ENCODE assay signal across 14 mouse cellular contexts in the genomic region with DNA sequence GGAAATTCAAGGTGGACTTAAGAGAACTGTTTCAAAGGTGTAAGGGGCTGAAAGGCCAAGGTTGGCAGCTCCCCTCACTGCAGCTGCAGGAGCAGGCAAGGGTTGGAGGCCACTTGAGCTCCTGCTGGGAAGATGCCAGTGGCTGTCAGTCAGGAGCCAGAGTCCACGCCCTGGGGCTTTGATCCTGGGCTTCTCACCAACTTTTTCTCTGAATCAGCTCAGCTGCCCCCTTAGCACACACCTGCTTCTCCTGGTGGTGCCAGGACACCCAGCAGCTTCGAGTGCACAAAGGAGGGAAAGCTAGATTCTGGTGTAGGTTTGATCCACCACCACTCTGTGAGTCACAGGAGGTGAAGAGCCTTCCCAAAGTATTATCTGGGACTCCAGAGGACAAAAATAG.
DNase-seq lines count a peak whose midpoint lies in the region; ATAC-seq and TF ChIP-seq lines count a peak whose summit lies in the region.
"Had no signal": no experiment of that assay in that cellular context is flagged by ENCODE, and none has a peak within 500 bp of the region (broad histone marks: within the 10 kb centered on the region; RNA-seq: fewer than 3 reads in every experiment).

No protein-coding gene starts in this region.

- H3K27me3 ChIP-seq in forebrain, postnatal 0 days (ENCODE audit: insufficient read depth, low read length) = no peaks in the 10 kb centered on the region
- no peaks in the 10 kb centered on the region for H3K27me3 ChIP-seq in forebrain, embryonic 12.5 days
- no peaks in the 10 kb centered on the region for H3K27me3 ChIP-seq in heart, embryonic 16.5 days (ENCODE audit: control insufficient read depth, insufficient read depth, low read length)
- H3K27me3 ChIP-seq: limb, embryonic 12.5 days had no signal

- H3K36me3 ChIP-seq in forebrain, postnatal 0 days (ENCODE audit: insufficient read depth) = no peaks in the 10 kb centered on the region
- no peaks in the 10 kb centered on the region for H3K36me3 ChIP-seq in forebrain, embryonic 12.5 days (replicated peaks)
- H3K36me3 ChIP-seq in heart, embryonic 16.5 days (ENCODE audit: control insufficient read depth, insufficient read depth) = no peaks in the 10 kb centered on the region
- H3K36me3 ChIP-seq: limb, embryonic 12.5 days had no signal

- no peak overlapping the region for H3K4me2 ChIP-seq in forebrain, postnatal 0 days (ENCODE audit: low read depth)
- H3K4me2 ChIP-seq in forebrain, embryonic 12.5 days = no peak overlapping the region
- peak overlapping the region; percentile 10; the same call in 1 of the 2 replicates for H3K4me2 ChIP-seq in heart, embryonic 16.5 days (ENCODE audit: low read depth, low read length)
- H3K4me2 ChIP-seq: limb, embryonic 12.5 days had no signal

- peak; percentile 43 for DNase-seq in forebrain, postnatal 0 days
- DNase-seq in 3T3-L1 (ENCODE audit: low read depth, low spot score) = peak; percentile 60
- DNase-seq in adrenal gland, postnatal 36 days = peak; percentile 17 to 19
- DNase-seq in testis, postnatal 14 days (ENCODE audit: low spot score) = no peak
- no peak for DNase-seq in urinary bladder, postnatal 36 days (ENCODE audit: low spot score in 2 of 2)
- DNase-seq in left cerebral cortex, postnatal 10 days (ENCODE audit: extremely low spot score in 1 of 2, low spot score in 2 of 2) = no peak
- DNase-seq: lung, postnatal 4 days; right cerebral cortex, postnatal 4 days; thymus, postnatal 14 days had no signal

- H3K9ac ChIP-seq in forebrain, postnatal 0 days = no peak overlapping the region
- H3K9ac ChIP-seq in forebrain, embryonic 12.5 days = no peak overlapping the region
- no peak overlapping the region for H3K9ac ChIP-seq in heart, embryonic 16.5 days (ENCODE audit: low read length)
- H3K9ac ChIP-seq: limb, embryonic 12.5 days had no signal

- no peaks in the 10 kb centered on the region for H3K4me1 ChIP-seq in forebrain, postnatal 0 days (ENCODE audit: insufficient read depth)
- peaks cover 3% of the 10 kb centered on the region; the same call in 1 of the 2 replicates for H3K4me1 ChIP-seq in forebrain, embryonic 12.5 days
- peaks cover 12% of the 10 kb centered on the region for H3K4me1 ChIP-seq in heart, embryonic 16.5 days (ENCODE audit: control insufficient read depth, insufficient read depth, low read length)
- H3K4me1 ChIP-seq: limb, embryonic 12.5 days had no signal

- intact Hi-C loops in left cerebral cortex, postnatal 10 days (cut with DNase I) = no loop called here

- H3K27ac ChIP-seq in forebrain, postnatal 0 days (ENCODE audit: low read depth, low read length) = no peak overlapping the region
- no peak overlapping the region for H3K27ac ChIP-seq in forebrain, embryonic 12.5 days
- H3K27ac ChIP-seq in heart, embryonic 16.5 days (ENCODE audit: low read length) = peak overlapping the region; percentile 20; the same call in 1 of the 2 replicates
- H3K27ac ChIP-seq: limb, embryonic 12.5 days had no signal

- ATAC-seq in forebrain, postnatal 0 days = no peak
- ATAC-seq in forebrain, embryonic 12.5 days (ENCODE audit: low FRiP score) = no peak
- no peak for ATAC-seq in heart, embryonic 16.5 days (replicated peaks; ENCODE audit: extremely low read depth, insufficient read depth, low FRiP score)
- ATAC-seq: activated CD4-positive, CD25-positive, alpha-beta regulatory T cell, adult 4 months; intestine, postnatal 0 days had no signal

- WGBS in forebrain, postnatal 0 days = 14% methylated on average over 2 of the region's 2 CpGs
- WGBS in forebrain, embryonic 12.5 days = 26% methylated on average over 2 of the region's 2 CpGs
- 17% methylated on average over 2 of the region's 2 CpGs for WGBS in heart, embryonic 16.5 days

- TF ChIP-seq CTCF in forebrain, postnatal 0 days (IDR thresholded peaks at IDR 0.05; ENCODE audit: low read depth) = no peak

- H3K4me3 ChIP-seq in forebrain, postnatal 0 days (ENCODE audit: low read depth, low read length) = no peak overlapping the region
- no peak overlapping the region for H3K4me3 ChIP-seq in forebrain, embryonic 12.5 days (replicated peaks)
- no peak overlapping the region for H3K4me3 ChIP-seq in heart, embryonic 16.5 days (ENCODE audit: low read length)
- H3K4me3 ChIP-seq: limb, embryonic 12.5 days had no signal

- H3K9me3 ChIP-seq in forebrain, postnatal 0 days (ENCODE audit: low read length) = no peaks in the 10 kb centered on the region
- H3K9me3 ChIP-seq in forebrain, embryonic 12.5 days = no peaks in the 10 kb centered on the region
- no peaks in the 10 kb centered on the region for H3K9me3 ChIP-seq in heart, embryonic 16.5 days (replicated peaks; ENCODE audit: control insufficient read depth, low read length)
- H3K9me3 ChIP-seq: limb, embryonic 12.5 days had no signal

Comparison
In these comparisons a context has a peak if more than half of its experiments do, and no peak if none do; other contexts are left out.
1. DNase-seq: peak in forebrain, postnatal 0 days (single experiment), 3T3-L1 (single experiment) and adrenal gland, postnatal 36 days (2 of 2); none in testis, postnatal 14 days (single experiment), urinary bladder, postnatal 36 days (0 of 2) and left cerebral cortex, postnatal 10 days (0 of 2).